ENCODE assay signal across 14 mouse cellular contexts in the genomic region with DNA sequence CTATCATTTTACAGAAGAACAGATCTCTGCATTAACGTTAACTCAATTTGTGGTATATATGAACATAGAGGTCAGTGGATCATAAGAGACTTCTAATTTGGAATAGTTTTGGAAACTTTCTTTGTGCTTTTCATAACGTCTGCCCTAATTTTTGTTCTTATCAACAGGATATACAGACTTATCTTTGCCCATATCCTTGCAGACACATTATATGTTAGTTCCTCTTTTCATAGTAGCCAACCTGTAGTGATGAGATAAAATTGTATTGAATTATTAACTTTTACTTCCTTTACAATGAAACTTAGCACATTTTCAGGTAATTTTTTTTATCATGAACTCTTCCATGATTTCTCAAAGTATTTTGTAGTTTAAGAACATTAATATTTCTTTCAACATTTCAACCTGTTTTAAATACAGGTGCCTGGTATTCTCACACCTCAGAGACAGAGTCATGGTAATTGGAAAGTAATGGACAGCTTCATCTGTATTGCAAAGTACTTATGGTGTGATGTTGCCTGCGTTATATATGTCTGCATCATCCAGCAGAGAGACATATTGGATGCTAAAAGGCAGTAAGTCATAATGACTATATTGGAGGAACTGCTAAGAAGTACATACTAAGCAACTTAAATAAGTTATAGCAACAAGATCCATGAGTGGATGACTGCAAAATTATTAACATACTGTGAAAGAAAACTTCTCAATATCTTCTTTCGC. TPM values are rescaled to one million over a fixed set of nuclear protein-coding genes. Genes with fewer than 3 reads are reported as not detected.
"Had no signal": no experiment of that assay in that cellular context is flagged by ENCODE, and none has a peak within 500 bp of the region (broad histone marks: within the 10 kb centered on the region; RNA-seq: fewer than 3 reads in every experiment).

No protein-coding gene starts in this region.

- H3K4me3 ChIP-seq: megakaryocyte, embryonic 14.5 days had no signal

- H3K27me3 ChIP-seq: megakaryocyte, embryonic 14.5 days had no signal

- ATAC-seq: intestine, postnatal 0 days had no signal

- DNase-seq: kidney, adult 2 months; kidney, postnatal 10 days; kidney, postnatal 36 days; lung, adult 18-20 months; lung, postnatal 14 days; lung, postnatal 4 days; midbrain, embryonic 14.5 days; thymus, adult 18-20 months; thymus, postnatal 4 days had no signal

- H3K4me1 ChIP-seq: megakaryocyte, embryonic 14.5 days had no signal

- H3K9me3 ChIP-seq: megakaryocyte, embryonic 14.5 days had no signal

RNA-seq across cellular contexts. Expression of gene Luzp2, which starts 43.8 kb away (rescaled TPM):
- total RNA-seq: liver, adult 2 months had no signal
- polyA plus RNA-seq: liver, adult 2 months; small intestine, adult 2 months; spleen, adult 2 months had no signal
